Mouse (Mus musculus): ENCODE measurements at regions not wholly inside any gene's neighbourhood (a gene's known extent, or its start where the extent isn't known, plus 50 kb on each side); places are given as distances from the start of the nearest gene placed in this dataset.

DNA sequence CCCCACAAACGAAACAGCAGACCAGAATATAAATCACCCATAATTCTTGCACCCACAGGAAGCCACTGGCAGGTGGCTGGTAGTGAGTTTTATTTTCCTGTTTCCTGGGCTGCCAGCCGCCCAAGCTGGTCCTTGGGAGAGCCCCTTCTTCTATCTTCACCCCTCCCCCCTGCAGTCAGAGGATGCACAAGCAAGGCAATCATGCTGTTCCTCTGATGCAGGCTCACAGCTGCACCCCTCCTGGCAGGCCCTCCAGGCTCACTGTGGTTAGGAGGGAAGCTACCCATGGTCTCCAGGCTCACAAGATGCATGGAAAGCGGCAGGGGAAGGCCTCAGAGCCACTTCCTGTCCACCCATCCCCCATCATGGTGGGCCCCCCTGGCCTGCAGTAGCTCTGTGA is 79.3 kb upstream of the Aldh1b1 start:
- Histone ChIP-seq H3K9me3 (ENCODE audit: low read length) (no peaks in the 10 kb centered on the region), H3K4me1 (ENCODE audit: insufficient read depth, low read depth, low read length) (no peaks in the 10 kb centered on the region), H3K27me3 (replicated peaks; ENCODE audit: insufficient read depth, low read length) (no peaks in the 10 kb centered on the region), H3K4me2 (replicated peaks; ENCODE audit: low read depth, low read length) (no peak overlapping the region), H3K9ac (replicated peaks; ENCODE audit: low read depth) (no peak overlapping the region), H3K27ac (ENCODE audit: low read length) (no peak overlapping the region), H3K4me3 (ENCODE audit: low read depth, low read length) (no peak overlapping the region), H3K36me3 (ENCODE audit: insufficient read depth, low read length) (no peaks in the 10 kb centered on the region)
- 37% methylated on average over 3 of the region's 3 CpGs for WGBS
- TF ChIP-seq CTCF (IDR thresholded peaks at IDR 0.05): no peak
- no peak for TF ChIP-seq EP300 (IDR thresholded peaks at IDR 0.05)
- DNase-seq (ENCODE audit: low spot score): no peak
- ATAC-seq: no peak

DNA sequence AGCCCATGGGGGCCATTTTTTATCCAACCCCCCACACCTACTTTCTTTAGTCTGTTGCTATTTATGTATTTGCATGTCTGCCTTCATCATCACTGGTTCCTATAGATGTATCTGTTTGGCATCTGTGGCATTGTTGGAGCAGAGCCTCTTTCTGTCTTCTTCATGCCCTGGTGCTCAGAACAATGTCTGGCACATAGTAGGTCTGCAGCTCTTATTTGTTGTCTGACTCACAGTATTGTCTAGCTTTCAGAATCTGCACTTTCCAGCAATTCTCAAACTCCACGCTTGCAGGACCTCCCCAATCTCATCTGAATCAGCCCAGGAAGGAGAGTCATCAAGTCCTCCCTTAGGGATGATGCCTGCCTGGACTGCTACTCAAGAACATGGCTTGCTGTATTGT is 82.9 kb upstream of the Aldh1b1 start:
- DNase-seq (ENCODE audit: low spot score) (no peak), ATAC-seq (no peak)
- Histone ChIP-seq H3K4me1 (ENCODE audit: insufficient read depth, low read depth, low read length) (no peaks in the 10 kb centered on the region), H3K9ac (replicated peaks; ENCODE audit: low read depth) (no peak overlapping the region), H3K9me3 (ENCODE audit: low read length) (no peaks in the 10 kb centered on the region), H3K27me3 (replicated peaks; ENCODE audit: insufficient read depth, low read length) (no peaks in the 10 kb centered on the region), H3K27ac (ENCODE audit: low read length) (no peak overlapping the region), H3K36me3 (ENCODE audit: insufficient read depth, low read length) (no peaks in the 10 kb centered on the region), H3K4me2 (replicated peaks; ENCODE audit: low read depth, low read length) (no peak overlapping the region), H3K4me3 (ENCODE audit: low read depth, low read length) (no peak overlapping the region)
- TF ChIP-seq CTCF (IDR thresholded peaks at IDR 0.05): no peak
- no peak for TF ChIP-seq EP300 (IDR thresholded peaks at IDR 0.05)
- 66% methylated on average over 1 of the region's 1 CpGs for WGBS

DNA sequence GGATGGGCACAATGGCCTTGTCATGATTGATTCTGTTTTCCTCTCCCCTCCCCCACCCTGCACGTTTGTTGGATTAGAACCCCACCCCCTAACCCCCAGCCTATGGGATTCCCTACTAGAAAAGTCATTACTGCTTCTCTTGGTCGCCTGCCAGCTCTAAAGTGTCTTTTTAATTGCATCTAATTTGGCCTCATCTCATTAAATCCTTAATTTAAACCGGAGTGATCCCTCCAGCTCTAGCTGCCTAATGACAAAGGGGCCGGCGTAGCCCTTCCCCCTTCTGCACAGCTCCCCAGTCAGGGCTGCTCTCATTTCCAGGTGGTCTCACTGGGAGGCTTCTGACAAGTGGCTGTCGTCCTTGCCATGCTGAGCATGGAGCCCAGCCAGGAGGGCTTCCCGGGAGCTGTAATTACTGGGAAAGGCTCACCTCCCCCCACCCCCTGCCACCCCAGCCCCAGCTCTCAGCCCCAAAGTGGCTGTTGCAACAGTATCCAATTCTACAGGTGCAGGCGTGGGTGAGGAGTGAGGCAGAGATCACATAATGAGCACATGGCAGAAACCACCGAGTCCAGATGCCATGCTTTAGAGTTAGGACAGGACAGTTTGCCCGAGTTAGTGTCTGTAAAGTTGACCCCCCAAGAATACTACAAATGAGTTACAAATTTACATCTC is 84.8 kb upstream of the Aldh1b1 start:
- H3K9me3 ChIP-seq (ENCODE audit: low read length): no peaks in the 10 kb centered on the region
- no peaks in the 10 kb centered on the region for H3K4me1 ChIP-seq (ENCODE audit: insufficient read depth, low read depth, low read length)
- no peaks in the 10 kb centered on the region for H3K36me3 ChIP-seq (ENCODE audit: insufficient read depth, low read length)
- ATAC-seq (no peak), DNase-seq (ENCODE audit: low spot score) (no peak)
- 19% methylated on average over 10 of the region's 10 CpGs for WGBS
- H3K4me2 ChIP-seq (replicated peaks; ENCODE audit: low read depth, low read length): no peak overlapping the region
- H3K27ac ChIP-seq (ENCODE audit: low read length): no peak overlapping the region
- no peaks in the 10 kb centered on the region for H3K27me3 ChIP-seq (replicated peaks; ENCODE audit: insufficient read depth, low read length)
- TF ChIP-seq CTCF (IDR thresholded peaks at IDR 0.05) (no peak), EP300 (IDR thresholded peaks at IDR 0.05) (no peak)
- H3K9ac ChIP-seq (replicated peaks; ENCODE audit: low read depth): no peak overlapping the region
- no peak overlapping the region for H3K4me3 ChIP-seq (ENCODE audit: low read depth, low read length)

DNA sequence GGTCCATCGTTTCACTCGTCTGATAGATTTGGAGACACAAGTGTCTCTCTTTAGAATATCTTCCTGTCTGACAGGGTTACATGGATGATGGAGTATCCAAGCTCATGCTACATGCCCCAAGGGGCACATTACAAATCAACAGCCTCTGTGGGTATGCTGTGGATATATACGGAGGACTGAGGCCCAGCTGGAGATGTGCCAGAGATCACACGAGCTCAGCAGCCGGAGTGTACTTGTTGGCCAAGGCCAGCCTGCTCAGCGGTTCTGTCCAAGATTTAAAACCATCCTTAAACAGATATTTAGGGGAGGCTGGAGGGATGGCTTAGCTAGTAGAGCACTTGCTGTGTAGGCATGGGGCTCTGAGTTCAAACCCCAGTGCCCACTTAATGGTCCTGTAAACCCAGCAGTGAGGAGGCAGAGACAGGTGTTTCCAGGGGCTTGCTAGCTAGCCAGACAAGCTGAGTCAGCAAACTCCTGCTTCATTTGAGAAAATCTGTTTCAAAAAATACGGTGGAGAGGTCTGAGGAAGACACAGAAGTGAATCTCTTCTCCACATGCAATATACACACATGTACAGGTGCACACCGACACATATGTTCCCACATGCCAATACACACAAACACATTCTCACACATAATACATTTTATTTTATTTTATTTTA is 85.6 kb upstream of the Aldh1b1 start:
- Histone ChIP-seq H3K4me1 (ENCODE audit: insufficient read depth, low read depth, low read length) (no peaks in the 10 kb centered on the region), H3K9me3 (ENCODE audit: low read length) (no peaks in the 10 kb centered on the region), H3K27ac (ENCODE audit: low read length) (no peak overlapping the region), H3K9ac (replicated peaks; ENCODE audit: low read depth) (no peak overlapping the region), H3K27me3 (replicated peaks; ENCODE audit: insufficient read depth, low read length) (no peaks in the 10 kb centered on the region), H3K4me3 (ENCODE audit: low read depth, low read length) (no peak overlapping the region), H3K36me3 (ENCODE audit: insufficient read depth, low read length) (no peaks in the 10 kb centered on the region), H3K4me2 (replicated peaks; ENCODE audit: low read depth, low read length) (no peak overlapping the region)
- DNase-seq (ENCODE audit: low spot score) (no peak), ATAC-seq (no peak)
- TF ChIP-seq CTCF (IDR thresholded peaks at IDR 0.05) (no peak), EP300 (IDR thresholded peaks at IDR 0.05) (no peak)
- 41% methylated on average over 8 of the region's 8 CpGs for WGBS

DNA sequence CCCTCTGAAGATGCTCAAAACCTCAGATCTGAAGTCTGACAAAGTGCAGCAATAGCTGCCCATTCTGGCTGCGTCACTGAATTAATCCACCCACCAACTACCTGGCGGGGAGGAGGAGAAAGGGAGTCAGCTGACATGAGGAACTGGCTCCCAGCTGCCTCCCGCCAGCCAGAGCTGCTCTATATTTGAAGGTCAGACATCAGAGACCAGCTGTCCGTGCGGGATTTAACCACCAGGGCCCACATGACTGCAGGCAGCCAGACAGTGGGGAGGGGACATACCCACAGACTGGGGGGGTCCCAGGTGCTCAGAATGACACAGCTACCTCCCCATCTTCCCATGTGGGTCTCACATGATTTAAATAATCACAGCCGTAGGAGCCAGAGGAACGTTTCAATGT is 94.8 kb upstream of the Aldh1b1 start:
- no peak for DNase-seq (ENCODE audit: low spot score)
- no peak for ATAC-seq
- Histone ChIP-seq H3K9me3 (ENCODE audit: low read length) (no peaks in the 10 kb centered on the region), H3K4me1 (ENCODE audit: insufficient read depth, low read depth, low read length) (no peaks in the 10 kb centered on the region), H3K9ac (replicated peaks; ENCODE audit: low read depth) (no peak overlapping the region), H3K4me3 (ENCODE audit: low read depth, low read length) (no peak overlapping the region), H3K36me3 (ENCODE audit: insufficient read depth, low read length) (no peaks in the 10 kb centered on the region), H3K27ac (ENCODE audit: low read length) (no peak overlapping the region), H3K4me2 (replicated peaks; ENCODE audit: low read depth, low read length) (no peak overlapping the region), H3K27me3 (replicated peaks; ENCODE audit: insufficient read depth, low read length) (no peaks in the 10 kb centered on the region)
- TF ChIP-seq CTCF (IDR thresholded peaks at IDR 0.05) (no peak), EP300 (IDR thresholded peaks at IDR 0.05) (no peak)
- 51% methylated on average over 7 of the region's 7 CpGs for WGBS

DNA sequence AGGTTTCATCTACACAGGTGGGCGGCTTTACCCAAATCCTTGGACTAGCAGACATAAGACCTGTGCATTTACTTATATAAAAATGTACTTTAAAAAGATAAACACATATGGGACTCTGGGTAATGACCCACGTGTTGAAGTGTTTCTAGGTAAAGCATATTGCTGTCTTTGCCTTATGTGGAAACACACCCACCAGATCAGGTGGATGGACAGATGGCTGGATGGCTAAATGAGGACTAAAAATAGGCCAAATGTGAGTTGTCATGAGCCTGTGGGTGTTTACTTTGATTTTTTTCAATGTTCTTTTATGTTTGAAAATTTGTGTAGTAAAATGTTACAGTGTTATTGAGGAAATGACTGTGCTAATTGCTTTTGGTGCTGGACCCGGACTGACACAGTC is 99.2 kb upstream of the Aldh1b1 start:
- no peaks in the 10 kb centered on the region for H3K27me3 ChIP-seq (replicated peaks; ENCODE audit: insufficient read depth, low read length)
- H3K4me2 ChIP-seq (replicated peaks; ENCODE audit: low read depth, low read length): no peak overlapping the region
- H3K9me3 ChIP-seq (ENCODE audit: low read length): no peaks in the 10 kb centered on the region
- 69% methylated on average over 3 of the region's 3 CpGs for WGBS
- H3K4me3 ChIP-seq (ENCODE audit: low read depth, low read length): no peak overlapping the region
- H3K9ac ChIP-seq (replicated peaks; ENCODE audit: low read depth): no peak overlapping the region
- DNase-seq (ENCODE audit: low spot score) (no peak), ATAC-seq (no peak)
- H3K4me1 ChIP-seq (ENCODE audit: insufficient read depth, low read depth, low read length): no peaks in the 10 kb centered on the region
- TF ChIP-seq CTCF (IDR thresholded peaks at IDR 0.05): no peak
- TF ChIP-seq EP300 (IDR thresholded peaks at IDR 0.05): no peak
- H3K27ac ChIP-seq (ENCODE audit: low read length): no peak overlapping the region
- H3K36me3 ChIP-seq (ENCODE audit: insufficient read depth, low read length): no peaks in the 10 kb centered on the region
